Mouse (Mus musculus): ENCODE data around the gene Stum. TPM values are rescaled to one million over a fixed set of nuclear protein-coding genes. Genes with fewer than 3 reads are reported as not detected.

Gene Stum
- polyA plus RNA-seq, 1 experiment from 2014 or later: 1.2 TPM

- Histone ChIP-seq H3K27me3 (ENCODE audit: control insufficient read depth, insufficient read depth, low read length) (no peaks in the 10 kb centered on the region), H3K4me3 (ENCODE audit: low read depth, low read length) (no peak overlapping the region), H3K36me3 (ENCODE audit: control insufficient read depth, insufficient read depth, low read length) (no peaks in the 10 kb centered on the region), H3K9me3 (ENCODE audit: control insufficient read depth, low read depth, low read length) (no peaks in the 10 kb centered on the region), H3K4me2 (replicated peaks; ENCODE audit: low read depth, low read length) (no peak overlapping the region), H3K4me1 (ENCODE audit: control insufficient read depth, insufficient read depth, low read length) (peaks cover 30% of the 10 kb centered on the region), H3K9ac (replicated peaks; ENCODE audit: low read depth, low read length) (no peak overlapping the region), H3K27ac (ENCODE audit: low read length) (peak overlapping the region; percentile 91)
- WGBS: 47% methylated on average over 1 of the region's 1 CpGs
- no peak for ATAC-seq (ENCODE audit: insufficient number of reproducible peaks, insufficient read depth, low FRiP score, low read depth)
These were observed 94.8 kb downstream of the Stum start for GRCm38 (mm10) chr1:180388481-180388880.

GRCm38 (mm10) chr1:180387750-180388480 is 95.4 kb downstream of the Stum start:
- peak overlapping the region; percentile 75 for H3K4me2 ChIP-seq (replicated peaks; ENCODE audit: low read depth, low read length)
- no peaks in the 10 kb centered on the region for H3K27me3 ChIP-seq (ENCODE audit: control insufficient read depth, insufficient read depth, low read length)
- no peak for ATAC-seq (ENCODE audit: insufficient number of reproducible peaks, insufficient read depth, low FRiP score, low read depth)
- no peak overlapping the region for H3K9ac ChIP-seq (replicated peaks; ENCODE audit: low read depth, low read length)
- H3K4me3 ChIP-seq (ENCODE audit: low read depth, low read length): peak overlapping the region; percentile 30
- H3K27ac ChIP-seq (ENCODE audit: low read length): peak overlapping the region; percentile 91
- 12% methylated on average over 11 of the region's 11 CpGs for WGBS
- peaks cover 30% of the 10 kb centered on the region for H3K4me1 ChIP-seq (ENCODE audit: control insufficient read depth, insufficient read depth, low read length)
- H3K36me3 ChIP-seq (ENCODE audit: control insufficient read depth, insufficient read depth, low read length): no peaks in the 10 kb centered on the region
- H3K9me3 ChIP-seq (ENCODE audit: control insufficient read depth, low read depth, low read length): no peaks in the 10 kb centered on the region

GRCm38 (mm10) chr1:180386951-180387749 is 96.2 kb downstream of the Stum start:
- Histone ChIP-seq H3K9ac (replicated peaks; ENCODE audit: low read depth, low read length) (peak overlapping the region; percentile 26), H3K27ac (ENCODE audit: low read length) (peak overlapping the region; percentile 91), H3K9me3 (ENCODE audit: control insufficient read depth, low read depth, low read length) (no peaks in the 10 kb centered on the region), H3K27me3 (ENCODE audit: control insufficient read depth, insufficient read depth, low read length) (no peaks in the 10 kb centered on the region), H3K4me3 (ENCODE audit: low read depth, low read length) (peak overlapping the region; percentile 30), H3K4me1 (ENCODE audit: control insufficient read depth, insufficient read depth, low read length) (peaks cover 32% of the 10 kb centered on the region), H3K36me3 (ENCODE audit: control insufficient read depth, insufficient read depth, low read length) (no peaks in the 10 kb centered on the region), H3K4me2 (replicated peaks; ENCODE audit: low read depth, low read length) (peak overlapping the region; percentile 75)
- 2% methylated on average over 27 of the region's 27 CpGs for WGBS
- ATAC-seq (ENCODE audit: insufficient number of reproducible peaks, insufficient read depth, low FRiP score, low read depth): peak; percentile 98

- H3K27me3 ChIP-seq (ENCODE audit: control insufficient read depth, insufficient read depth, low read length): no peaks in the 10 kb centered on the region
- H3K27ac ChIP-seq (ENCODE audit: low read length): no peak overlapping the region
- no peak overlapping the region for H3K4me3 ChIP-seq (ENCODE audit: low read depth, low read length)
- no peaks in the 10 kb centered on the region for H3K36me3 ChIP-seq (ENCODE audit: control insufficient read depth, insufficient read depth, low read length)
- no peak for ATAC-seq (ENCODE audit: insufficient number of reproducible peaks, insufficient read depth, low FRiP score, low read depth)
- no peak overlapping the region for H3K4me2 ChIP-seq (replicated peaks; ENCODE audit: low read depth, low read length)
- no peak overlapping the region for H3K9ac ChIP-seq (replicated peaks; ENCODE audit: low read depth, low read length)
- H3K4me1 ChIP-seq (ENCODE audit: control insufficient read depth, insufficient read depth, low read length): peaks cover 32% of the 10 kb centered on the region
- H3K9me3 ChIP-seq (ENCODE audit: control insufficient read depth, low read depth, low read length): no peaks in the 10 kb centered on the region
- 82% methylated on average over 6 of the region's 6 CpGs for WGBS
These were observed 98.0 kb downstream of the Stum start for GRCm38 (mm10) chr1:180385308-180385707.

DNA sequence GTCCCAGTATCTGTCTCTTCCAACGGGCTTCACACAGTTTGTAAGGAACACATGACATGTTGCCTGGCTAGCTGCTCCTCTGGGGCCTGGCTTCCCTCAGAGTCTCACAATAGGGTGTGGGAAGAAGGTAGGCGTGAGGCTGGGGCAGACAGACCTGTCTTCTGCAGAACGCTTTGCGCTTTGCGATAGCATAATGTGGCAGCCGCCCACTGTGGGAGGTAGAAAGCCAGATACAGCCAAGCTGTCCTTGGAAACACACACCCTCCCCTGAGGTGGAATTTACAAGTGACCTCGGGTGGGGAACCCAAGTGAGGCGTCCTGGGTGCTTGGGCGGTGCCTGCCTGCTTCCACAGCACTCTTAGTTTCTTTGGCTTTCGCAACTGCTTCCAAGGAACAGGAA is 98.8 kb downstream of the Stum start:
- Histone ChIP-seq H3K4me3 (ENCODE audit: low read depth, low read length) (no peak overlapping the region), H3K9ac (replicated peaks; ENCODE audit: low read depth, low read length) (no peak overlapping the region), H3K4me2 (replicated peaks; ENCODE audit: low read depth, low read length) (no peak overlapping the region), H3K4me1 (ENCODE audit: control insufficient read depth, insufficient read depth, low read length) (peaks cover 32% of the 10 kb centered on the region), H3K9me3 (ENCODE audit: control insufficient read depth, low read depth, low read length) (no peaks in the 10 kb centered on the region), H3K27me3 (ENCODE audit: control insufficient read depth, insufficient read depth, low read length) (no peaks in the 10 kb centered on the region), H3K36me3 (ENCODE audit: control insufficient read depth, insufficient read depth, low read length) (no peaks in the 10 kb centered on the region), H3K27ac (ENCODE audit: low read length) (no peak overlapping the region)
- ATAC-seq (ENCODE audit: insufficient number of reproducible peaks, insufficient read depth, low FRiP score, low read depth): no peak
- WGBS: 56% methylated on average over 10 of the region's 10 CpGs

GRCm38 (mm10) chr1:180383884-180384283 is 99.4 kb downstream of the Stum start:
- Histone ChIP-seq H3K36me3 (ENCODE audit: control insufficient read depth, insufficient read depth, low read length) (no peaks in the 10 kb centered on the region), H3K27me3 (ENCODE audit: control insufficient read depth, insufficient read depth, low read length) (no peaks in the 10 kb centered on the region), H3K27ac (ENCODE audit: low read length) (no peak overlapping the region), H3K4me2 (replicated peaks; ENCODE audit: low read depth, low read length) (no peak overlapping the region), H3K4me1 (ENCODE audit: control insufficient read depth, insufficient read depth, low read length) (peaks cover 28% of the 10 kb centered on the region), H3K9me3 (ENCODE audit: control insufficient read depth, low read depth, low read length) (no peaks in the 10 kb centered on the region), H3K4me3 (ENCODE audit: low read depth, low read length) (no peak overlapping the region), H3K9ac (replicated peaks; ENCODE audit: low read depth, low read length) (no peak overlapping the region)
- 95% methylated on average over 8 of the region's 8 CpGs for WGBS
- no peak for ATAC-seq (ENCODE audit: insufficient number of reproducible peaks, insufficient read depth, low FRiP score, low read depth)

Other genes starting within 250 kb of the Stum start
- gene Psen2, start 220.1 kb downstream of the Stum start, polyA plus RNA-seq (2014; fragmentation: Nextera tagmentation; extraction: Ambion mirVana): 13.5 and 17.4 TPM in 2 replicates
- gene Itpkb, start 153.0 kb downstream of the Stum start, polyA plus RNA-seq (2014; fragmentation: Nextera tagmentation; extraction: Ambion mirVana): 10.4 and 10.9 TPM in 2 replicates
- 128 and 134 TPM in 2 replicates for gene Parp1, start 85.4 kb upstream of the Stum start, polyA plus RNA-seq (2014; fragmentation: Nextera tagmentation; extraction: Ambion mirVana)
- 18.9 and 21.9 TPM in 2 replicates for gene Lin9, start 157.6 kb upstream of the Stum start, polyA plus RNA-seq (2014; fragmentation: Nextera tagmentation; extraction: Ambion mirVana)
- 0.27 TPM in 1 of 2 replicates, not detected in the other for gene Mixl1, start 213.5 kb upstream of the Stum start, polyA plus RNA-seq (2014; fragmentation: Nextera tagmentation; extraction: Ambion mirVana)
- 29.4 and 29.6 TPM in 2 replicates for gene Acbd3, start 242.5 kb upstream of the Stum start, polyA plus RNA-seq (2014; fragmentation: Nextera tagmentation; extraction: Ambion mirVana)